21 mouse cellular contexts compared by ENCODE assay signal in genomic region chr10:29493996-29494395, GRCm38 (mm10). TPM values are rescaled to one million over a fixed set of nuclear protein-coding genes. Genes with fewer than 3 reads are reported as not detected.
DNase-seq lines count a peak whose midpoint lies in the region; ATAC-seq and TF ChIP-seq lines count a peak whose summit lies in the region.
"Had no signal": no experiment of that assay in that cellular context is flagged by ENCODE, and none has a peak within 500 bp of the region (broad histone marks: within the 10 kb centered on the region; RNA-seq: fewer than 3 reads in every experiment).

No protein-coding gene starts in this region.

- H3K4me3 ChIP-seq in forebrain, postnatal 0 days (ENCODE audit: low read depth, low read length), result no peak overlapping the region
- H3K4me3 ChIP-seq in forebrain, embryonic 13.5 days, result no peak overlapping the region
- H3K4me3 ChIP-seq in kidney, embryonic 16.5 days (ENCODE audit: low read length), result no peak overlapping the region
- H3K4me3 ChIP-seq: embryonic facial prominence, embryonic 12.5 days; erythroblast, embryonic 14.5 days; heart, embryonic 10.5 days; limb, embryonic 15.5 days; megakaryocyte, embryonic 14.5 days; midbrain, embryonic 15.5 days; myocyte; stomach, embryonic 15.5 days had no signal

- 83% methylated on average over 1 of the region's 1 CpGs for WGBS in forebrain, postnatal 0 days
- 86% methylated on average over 1 of the region's 1 CpGs for WGBS in forebrain, embryonic 13.5 days
- WGBS in kidney, embryonic 16.5 days, result 80% methylated on average over 1 of the region's 1 CpGs

- no peaks in the 10 kb centered on the region for H3K27me3 ChIP-seq in forebrain, postnatal 0 days (ENCODE audit: insufficient read depth, low read length)
- H3K27me3 ChIP-seq in forebrain, embryonic 13.5 days, result no peaks in the 10 kb centered on the region
- no peaks in the 10 kb centered on the region for H3K27me3 ChIP-seq in kidney, embryonic 16.5 days (ENCODE audit: insufficient read depth, low read length)
- H3K27me3 ChIP-seq: embryonic facial prominence, embryonic 12.5 days; limb, embryonic 15.5 days; megakaryocyte, embryonic 14.5 days; midbrain, embryonic 15.5 days; stomach, embryonic 15.5 days had no signal

- H3K27ac ChIP-seq in forebrain, postnatal 0 days (ENCODE audit: low read depth, low read length), result no peak overlapping the region
- H3K27ac ChIP-seq in forebrain, embryonic 13.5 days, result no peak overlapping the region
- no peak overlapping the region for H3K27ac ChIP-seq in kidney, embryonic 16.5 days (ENCODE audit: low read length)
- H3K27ac ChIP-seq: embryonic facial prominence, embryonic 12.5 days; heart, embryonic 10.5 days; limb, embryonic 15.5 days; midbrain, embryonic 15.5 days; stomach, embryonic 15.5 days had no signal

- no peaks in the 10 kb centered on the region for H3K9me3 ChIP-seq in forebrain, postnatal 0 days (ENCODE audit: low read length)
- H3K9me3 ChIP-seq in forebrain, embryonic 13.5 days (replicated peaks), result no peaks in the 10 kb centered on the region
- no peaks in the 10 kb centered on the region for H3K9me3 ChIP-seq in kidney, embryonic 16.5 days (ENCODE audit: low read length)
- H3K9me3 ChIP-seq: embryonic facial prominence, embryonic 12.5 days; heart, embryonic 10.5 days; limb, embryonic 15.5 days; megakaryocyte, embryonic 14.5 days; midbrain, embryonic 15.5 days; stomach, embryonic 15.5 days had no signal

- H3K4me1 ChIP-seq in forebrain, postnatal 0 days (ENCODE audit: insufficient read depth), result no peaks in the 10 kb centered on the region
- no peaks in the 10 kb centered on the region for H3K4me1 ChIP-seq in forebrain, embryonic 13.5 days
- no peaks in the 10 kb centered on the region for H3K4me1 ChIP-seq in kidney, embryonic 16.5 days (ENCODE audit: insufficient read depth, low read length)
- H3K4me1 ChIP-seq: embryonic facial prominence, embryonic 12.5 days; heart, embryonic 10.5 days; limb, embryonic 15.5 days; megakaryocyte, embryonic 14.5 days; midbrain, embryonic 15.5 days; stomach, embryonic 15.5 days had no signal

- no peak for ATAC-seq in forebrain, postnatal 0 days
- no peak for ATAC-seq in forebrain, embryonic 13.5 days
- ATAC-seq in kidney, embryonic 16.5 days (ENCODE audit: low FRiP score, low TSS enrichment), result no peak
- ATAC-seq: forebrain, embryonic 14.5 days; liver, postnatal 0 days; midbrain, embryonic 15.5 days had no signal

- H3K9ac ChIP-seq in forebrain, postnatal 0 days, result no peak overlapping the region
- H3K9ac ChIP-seq in forebrain, embryonic 13.5 days, result no peak overlapping the region
- H3K9ac ChIP-seq in kidney, embryonic 16.5 days (replicated peaks; ENCODE audit: low read length), result no peak overlapping the region
- H3K9ac ChIP-seq: embryonic facial prominence, embryonic 12.5 days; limb, embryonic 15.5 days; liver, postnatal 0 days; midbrain, embryonic 15.5 days; stomach, embryonic 15.5 days had no signal

- peak; percentile 4 for DNase-seq in forebrain, postnatal 0 days
- DNase-seq in kidney, postnatal 14 days, result peak; percentile 8
- peak; percentile 62 for DNase-seq in adipocyte (ENCODE audit: low spot score)
- DNase-seq in gastrocnemius, adult 8-10 months (ENCODE audit: low spot score in 2 of 2), result peak; percentile 4 to 11
- DNase-seq in frontal cortex, postnatal 14 days (ENCODE audit: low spot score in 2 of 2), result no peak
- DNase-seq: kidney, adult 18-20 months; liver, postnatal 0 days; lung, postnatal 10 days; right cerebral cortex, postnatal 25 days; thymus, adult 18-20 months had no signal

- H3K36me3 ChIP-seq in forebrain, postnatal 0 days (ENCODE audit: insufficient read depth), result no peaks in the 10 kb centered on the region
- no peaks in the 10 kb centered on the region for H3K36me3 ChIP-seq in forebrain, embryonic 13.5 days (ENCODE audit: poor library complexity, severe bottlenecking)
- H3K36me3 ChIP-seq in kidney, embryonic 16.5 days (ENCODE audit: insufficient read depth, low read length), result no peaks in the 10 kb centered on the region
- H3K36me3 ChIP-seq: embryonic facial prominence, embryonic 12.5 days; heart, embryonic 10.5 days; limb, embryonic 15.5 days; midbrain, embryonic 15.5 days; stomach, embryonic 15.5 days had no signal

- no peak overlapping the region for H3K4me2 ChIP-seq in forebrain, postnatal 0 days (ENCODE audit: low read depth)
- H3K4me2 ChIP-seq in forebrain, embryonic 13.5 days, result no peak overlapping the region
- no peak overlapping the region for H3K4me2 ChIP-seq in kidney, embryonic 16.5 days (replicated peaks; ENCODE audit: low read depth, low read length)
- H3K4me2 ChIP-seq: embryonic facial prominence, embryonic 12.5 days; limb, embryonic 15.5 days; midbrain, embryonic 15.5 days; stomach, embryonic 15.5 days had no signal

- TF ChIP-seq CTCF in forebrain, postnatal 0 days (IDR thresholded peaks at IDR 0.05; ENCODE audit: low read depth), result no peak

RNA-seq across cellular contexts. Expression of gene Rspo3, which starts 41.7 kb away (rescaled TPM):
- total RNA-seq in forebrain, postnatal 0 days (2014; rRNA removed), result 5.9 TPM in 2 replicates
- polyA plus RNA-seq in forebrain, postnatal 0 days (2015; fragmentation: Nextera tagmentation; extraction: Ambion mirVana), result 6.7 and 8.7 TPM in 2 replicates
- polyA plus RNA-seq in forebrain, embryonic 13.5 days (2015; fragmentation: Nextera tagmentation; extraction: Ambion mirVana), result 26.8 and 33.8 TPM in 2 replicates
- 7.3 and 7.7 TPM in 2 replicates for polyA plus RNA-seq in kidney, embryonic 16.5 days (2015; fragmentation: Nextera tagmentation; extraction: Ambion mirVana)
- total RNA-seq in gastrocnemius, adult 8-10 months (2022), result 1 to 10 TPM; 2.0 to 2.6 (median 2.3) TPM
- polyA plus RNA-seq: erythroblast, embryonic 14.5 days had no signal

Comparison
In these comparisons a context has a peak if more than half of its experiments do, and no peak if none do; other contexts are left out.
1. DNase-seq: peak in forebrain, postnatal 0 days (single experiment), kidney, postnatal 14 days (single experiment), adipocyte (single experiment) and gastrocnemius, adult 8-10 months (2 of 2); none in frontal cortex, postnatal 14 days (0 of 2).